Mouse (Mus musculus) MEL (cell line): ENCODE data around the gene Slc5a10.

Experiments used
- CTCF ChIP-seq, 3 experiments: IDR thresholded peaks in 2 of 3; conservative IDR thresholded peaks in 1 of 3; 2 replicates each; pipeline ENCODE4 v1.5.1; 2011 to 2012; ENCODE audit warnings: low read length in 3 of 3, low read depth in 2 of 3, mild to moderate bottlenecking in 2 of 3, improper control_type of control experiment in 1 of 3, inconsistent platforms in 1 of 3, mixed read lengths in 1 of 3, moderate library complexity in 1 of 3; ENCODE audit not compliant: control insufficient read depth in 1 of 3, insufficient read depth in 1 of 3, poor library complexity in 1 of 3, severe bottlenecking in 1 of 3
- POLR2AphosphoS2 ChIP-seq: IDR thresholded peaks from 2 replicates; pipeline ENCODE4 v1.6.1; 2011; ENCODE audit warnings: low read length, improper control_type of control experiment

DNA sequence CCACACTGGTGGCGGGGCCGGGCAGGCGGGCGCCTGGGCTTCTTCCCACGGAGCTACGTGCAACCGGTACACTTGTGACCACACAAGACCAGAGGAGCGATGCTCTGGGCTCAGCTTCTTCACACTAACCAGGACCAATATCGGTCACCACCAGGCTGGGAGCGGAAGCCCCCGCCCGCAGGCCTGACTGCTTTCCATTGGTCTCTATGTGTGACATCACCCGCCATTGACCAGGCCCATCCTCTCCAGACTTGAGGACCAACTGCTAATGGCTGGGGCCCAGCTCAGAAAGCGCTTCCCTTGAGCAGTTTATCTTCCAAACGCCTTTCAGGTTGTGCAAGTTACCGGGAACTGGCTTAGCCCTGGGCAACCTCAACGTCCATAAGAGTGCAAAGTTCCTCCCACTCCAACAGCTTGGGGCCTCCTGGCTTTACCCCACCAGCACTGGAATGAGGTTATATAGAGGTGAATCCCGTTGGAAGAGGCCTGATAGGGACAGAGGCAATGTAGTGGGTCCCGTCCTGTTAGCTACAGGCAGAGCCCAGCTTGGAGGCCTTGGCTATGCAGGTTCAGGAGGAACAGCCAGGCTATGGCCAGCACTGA lies 48.7 kb downstream of the Slc5a10 start:
- TF ChIP-seq CTCF (IDR thresholded peaks at IDR 0.05 in 2 of 3, conservative IDR thresholded peaks at IDR 0.05 in 1 of 3; ENCODE audit: control insufficient read depth in 1 of 3, insufficient read depth in 1 of 3, low read depth in 2 of 3, low read length in 3 of 3, poor library complexity in 1 of 3, severe bottlenecking in 1 of 3): no peak
- no peak for TF ChIP-seq POLR2AphosphoS2
